Mouse (Mus musculus): ENCODE data around the gene Hist2h2be.

DNA sequence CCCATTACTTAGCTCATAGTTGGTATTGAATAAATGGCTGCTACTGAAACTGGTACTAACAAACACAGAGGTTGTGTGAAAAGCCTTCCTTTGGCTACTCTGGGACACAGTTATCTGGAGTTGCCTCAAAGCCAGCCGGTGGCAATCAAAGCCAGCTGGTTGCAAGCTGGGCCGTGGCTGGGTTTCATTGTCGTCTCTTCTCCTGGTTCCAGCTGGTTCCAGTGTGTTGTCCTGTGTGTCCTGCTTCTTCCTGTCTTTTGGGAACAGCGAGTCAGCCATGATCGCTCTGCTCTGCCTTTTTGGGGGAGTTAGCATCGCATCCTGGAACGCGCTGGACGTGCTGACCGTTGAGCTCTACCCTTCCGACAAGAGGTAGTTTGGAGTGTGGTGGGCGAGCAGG, 27.9 kb upstream of the Hist2h2be start:
- TF ChIP-seq CTCF (IDR thresholded peaks at IDR 0.05; ENCODE audit: borderline replicate concordance, extremely low read depth, insufficient read depth, insufficient read length) (no peak), POLR2A (IDR thresholded peaks at IDR 0.05; ENCODE audit: borderline replicate concordance, extremely low read depth, insufficient read depth, insufficient read length, poor library complexity, severe bottlenecking) (no peak)
